Mouse (Mus musculus) Muller cell, postnatal 12 days (primary cell): ENCODE results near the gene Npc1l1.
"Not testable (repeated sequence)": the region's sequence is repeated elsewhere in the genome, so short reads cannot be mapped to it uniquely, and the experiment has no call there.

Experiments used
- DNase-seq: peaks from one replicate; pipeline ENCODE4 v3.0.0-alpha.2; 2015; ENCODE audit errors: inconsistent ontology term

Npc1l1 gene

GRCm38 (mm10) chr11:6230012-6230411 is at the start of gene Npc1l1:
Npc1l1 (minus strand) TSS chr11:6230143.
- no peak for DNase-seq

DNA sequence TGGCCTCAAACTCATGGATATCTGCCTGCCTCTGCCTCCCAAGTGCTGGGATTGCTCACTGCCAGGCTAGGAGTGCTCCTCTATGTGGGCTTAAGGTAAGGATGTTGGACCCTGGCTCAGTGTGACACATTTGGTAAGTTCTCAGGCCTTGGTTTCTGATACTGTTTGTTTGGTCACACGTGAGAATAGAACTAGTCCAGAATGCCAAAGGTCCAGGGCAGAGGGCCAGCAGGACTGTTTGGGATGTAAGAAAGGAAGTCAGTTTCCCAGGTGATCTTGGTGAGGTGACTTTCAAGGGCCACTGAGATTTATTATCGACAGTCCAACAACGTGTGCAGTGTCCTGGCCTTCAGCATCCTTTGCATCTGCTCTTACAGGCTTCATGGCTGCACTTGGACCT is 46.5 kb upstream of the Npc1l1 start:
- no peak for DNase-seq

DNA sequence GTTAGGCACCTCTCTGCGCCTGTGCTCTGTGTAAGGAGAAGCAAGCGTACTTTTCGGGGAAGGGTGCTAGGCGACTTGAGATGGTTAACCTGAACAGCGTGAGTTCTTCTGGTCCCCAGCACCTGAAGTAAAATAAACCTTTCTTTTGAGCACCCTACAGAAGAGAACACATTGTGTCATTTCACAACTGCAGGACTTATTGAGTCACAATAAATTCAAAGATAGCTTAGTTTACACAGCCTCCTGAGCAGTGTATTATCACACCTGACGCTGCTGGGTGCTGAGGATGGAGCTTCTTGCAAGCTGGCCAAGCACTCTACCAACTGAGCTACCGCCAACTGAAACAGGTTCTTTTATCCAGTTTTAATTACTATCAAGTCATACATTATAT is 45.1 kb upstream of the Npc1l1 start:
- DNase-seq, result no peak

DNA sequence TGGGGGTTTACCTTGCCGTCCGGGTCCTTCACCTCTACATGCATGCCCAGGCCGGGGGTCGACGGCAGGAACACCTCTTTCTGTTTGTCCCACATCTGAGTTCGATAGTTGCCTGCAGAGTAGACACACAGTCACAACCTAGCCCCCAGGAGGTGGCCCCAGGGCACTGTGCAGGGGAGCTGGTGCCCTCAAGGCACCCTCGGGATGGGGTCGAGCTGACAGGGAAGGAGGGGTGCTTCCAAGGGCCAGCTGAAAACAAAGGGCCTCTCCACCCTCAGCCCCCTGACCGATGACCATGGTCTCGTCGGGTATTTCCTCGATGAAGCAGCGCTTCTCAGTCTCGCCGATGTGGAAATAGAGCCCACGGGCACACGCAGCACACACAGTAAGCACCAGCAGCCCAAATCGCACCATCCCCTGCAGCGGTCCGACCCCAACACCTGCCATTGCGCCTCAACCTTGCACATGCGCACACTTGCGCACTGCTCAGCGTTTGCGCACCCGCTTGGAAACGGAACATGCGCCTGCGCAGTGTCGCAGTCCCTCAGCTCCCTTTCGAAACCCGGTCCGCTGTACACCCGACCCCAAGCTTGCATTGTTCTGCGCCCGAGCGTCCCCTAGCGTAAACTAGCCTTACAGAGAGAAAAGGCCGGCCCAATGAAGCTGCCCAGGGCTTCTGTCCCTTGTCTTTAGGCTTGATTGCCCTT is 44.6 kb upstream of the Npc1l1 start, which contains the start of gene Tmed4:
Gene Tmed4, minus strand, starts transcription at position 484 of the 707 bp plus-strand sequence.
- DNase-seq, result peak; percentile 94

DNA sequence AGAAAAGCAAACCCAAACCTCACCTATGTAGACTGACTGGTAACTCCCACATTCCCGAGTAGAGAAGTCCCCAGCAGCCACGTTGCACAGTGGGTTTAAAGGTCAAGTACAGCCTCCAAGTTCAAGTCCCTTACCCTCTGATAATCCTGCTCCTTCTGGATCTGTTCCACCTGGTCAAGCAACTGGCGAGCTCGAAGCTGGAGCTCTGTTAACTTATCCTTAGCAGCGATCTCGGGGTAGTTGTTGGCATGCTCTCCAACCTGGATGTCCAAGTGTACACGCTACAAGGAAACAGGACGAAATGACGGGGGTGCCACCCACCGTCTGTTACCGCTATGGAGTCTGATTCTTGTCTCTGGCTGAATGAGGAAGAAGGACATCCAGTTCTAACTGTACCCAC is 43.7 kb upstream of the Npc1l1 start:
- DNase-seq, result no peak

- peak; percentile 92 for DNase-seq
These were observed 37.6 kb upstream of the Npc1l1 start, which contains the start of gene Ddx56 for GRCm38 (mm10) chr11:6267320-6268254. Ddx56 (minus strand) TSS chr11:6267772.

DNA sequence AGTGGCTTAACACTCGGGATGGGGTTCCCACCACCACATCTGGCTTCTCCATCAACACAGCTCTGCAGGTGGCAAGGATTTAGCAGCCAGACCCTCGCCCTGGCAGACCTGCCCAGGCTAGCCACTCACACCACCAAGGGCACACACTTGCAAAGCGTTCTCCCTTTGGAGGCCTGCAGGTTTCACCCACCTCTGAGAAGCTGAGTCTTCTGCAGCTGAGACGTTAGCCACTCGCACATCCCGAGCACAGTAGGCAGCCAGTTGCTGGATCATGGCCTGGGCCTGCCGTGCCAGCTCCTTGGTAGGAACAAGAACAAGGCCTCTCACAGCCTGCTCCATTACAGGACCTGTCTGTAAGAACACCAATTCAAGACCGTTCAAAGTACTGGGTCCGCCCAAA is 36.7 kb upstream of the Npc1l1 start:
- no peak for DNase-seq

DNA sequence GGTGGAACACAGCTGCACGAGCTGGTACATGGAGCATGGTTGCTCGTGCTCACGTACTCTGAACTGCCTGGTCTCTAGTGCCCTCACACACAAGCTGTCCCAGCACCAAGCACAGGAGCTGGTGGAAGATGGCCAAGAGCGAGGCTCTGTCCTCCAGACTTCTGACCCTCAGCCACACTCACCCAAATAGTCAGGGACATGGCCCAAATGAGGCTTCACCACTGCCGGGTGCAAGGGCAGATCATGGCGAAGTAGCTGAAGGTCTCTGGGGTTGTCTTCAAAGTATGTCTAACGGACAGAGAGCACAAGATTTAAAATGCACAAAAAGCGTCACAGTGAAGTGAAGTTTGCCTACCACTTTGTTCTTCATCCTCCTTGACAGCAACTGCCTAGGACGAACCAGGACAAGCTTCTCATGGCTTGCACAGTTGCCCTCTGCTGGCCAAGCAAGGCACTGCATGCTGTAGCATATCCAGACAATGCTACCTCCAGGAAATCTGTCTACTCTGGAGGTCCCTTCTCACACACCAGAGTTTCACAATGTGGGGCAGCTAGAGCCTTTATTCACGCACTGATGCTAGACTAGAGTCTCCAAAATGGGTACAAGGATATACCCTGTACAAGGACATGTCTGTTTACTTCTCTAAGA is 31.6 kb upstream of the Npc1l1 start:
- DNase-seq, result peak; percentile 33

- DNase-seq, result no peak
These were observed 29.5 kb upstream of the Npc1l1 start for GRCm38 (mm10) chr11:6259413-6259812.

DNA sequence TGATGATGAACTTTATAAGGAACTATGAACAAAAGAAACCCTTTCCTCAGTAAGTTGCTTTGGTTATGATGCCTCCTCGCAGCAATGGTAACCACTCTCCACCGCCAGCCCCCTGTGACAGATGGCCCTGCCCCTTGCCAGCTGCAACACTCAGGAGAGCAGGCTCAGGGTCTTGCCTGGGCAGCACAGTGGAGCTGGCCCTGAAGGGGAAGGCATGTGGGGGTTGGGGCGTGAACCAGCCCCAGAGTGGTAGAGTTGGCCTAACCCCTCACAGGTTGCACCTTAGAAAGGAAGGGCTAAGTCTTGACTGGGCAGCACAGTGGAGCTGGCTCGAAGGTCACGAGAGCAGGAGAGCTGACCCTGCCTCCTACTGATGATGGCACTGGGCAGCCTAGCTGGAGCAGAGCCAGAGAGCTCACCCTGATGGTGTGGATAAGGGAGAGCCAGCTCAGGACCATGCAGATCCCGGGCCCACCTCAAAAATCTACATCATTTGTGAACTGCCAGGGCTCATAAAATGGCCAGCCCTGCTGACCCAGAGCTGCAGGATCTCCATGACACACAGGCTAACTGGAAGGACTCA is 26.6 kb upstream of the Npc1l1 start:
- no peak for DNase-seq

DNA sequence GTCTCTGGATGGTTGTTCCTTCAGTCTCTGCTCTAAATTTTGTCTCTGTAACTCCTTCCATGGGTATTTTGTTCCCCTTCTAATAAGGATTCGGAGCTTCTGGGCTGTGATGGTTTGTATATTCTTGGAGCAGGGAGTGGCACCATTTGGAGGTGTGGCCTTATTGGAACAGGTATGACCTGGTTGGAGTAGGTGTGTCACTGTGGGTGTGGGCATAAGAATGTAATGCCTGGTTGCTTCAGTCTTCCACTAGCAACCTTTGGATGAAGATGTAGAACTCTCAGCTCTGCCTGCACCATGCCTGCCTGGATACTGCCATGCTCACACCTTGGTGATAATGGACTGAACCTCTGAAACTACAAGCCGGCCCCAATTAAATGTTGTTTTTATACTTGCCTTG is 24.7 kb upstream of the Npc1l1 start:
- not testable (repeated sequence) for DNase-seq

- DNase-seq, result no peak
These were observed 22.9 kb upstream of the Npc1l1 start for GRCm38 (mm10) chr11:6252824-6253223.

- no peak for DNase-seq
These were observed 22.3 kb upstream of the Npc1l1 start for GRCm38 (mm10) chr11:6252248-6252647.

DNA sequence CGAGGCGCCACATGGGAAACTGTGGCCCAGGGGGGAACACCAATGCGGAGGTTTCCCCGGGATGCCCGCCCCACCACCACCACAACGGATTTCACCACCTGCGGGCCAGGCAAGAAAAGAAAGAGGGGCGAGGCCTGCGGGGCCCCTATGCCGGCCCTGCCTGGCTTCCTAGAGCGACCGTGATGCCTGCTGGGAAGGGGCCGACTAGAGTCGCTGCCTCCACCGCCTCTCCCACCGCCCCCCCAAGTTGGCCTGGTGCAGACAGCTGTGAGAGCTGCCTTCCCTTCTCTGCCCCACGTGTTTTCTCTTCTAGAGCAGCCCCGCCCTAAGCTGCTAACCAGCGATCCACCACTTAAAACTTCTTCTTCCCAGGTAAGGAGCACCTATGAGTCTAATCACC is 14.8 kb upstream of the Npc1l1 start:
- DNase-seq, result no peak

GRCm38 (mm10) chr11:6233025-6233424 is 3.1 kb upstream of the Npc1l1 start:
- no peak for DNase-seq

GRCm38 (mm10) chr11:6224541-6225229 is 5.3 kb downstream of the Npc1l1 start:
- no peak for DNase-seq

DNA sequence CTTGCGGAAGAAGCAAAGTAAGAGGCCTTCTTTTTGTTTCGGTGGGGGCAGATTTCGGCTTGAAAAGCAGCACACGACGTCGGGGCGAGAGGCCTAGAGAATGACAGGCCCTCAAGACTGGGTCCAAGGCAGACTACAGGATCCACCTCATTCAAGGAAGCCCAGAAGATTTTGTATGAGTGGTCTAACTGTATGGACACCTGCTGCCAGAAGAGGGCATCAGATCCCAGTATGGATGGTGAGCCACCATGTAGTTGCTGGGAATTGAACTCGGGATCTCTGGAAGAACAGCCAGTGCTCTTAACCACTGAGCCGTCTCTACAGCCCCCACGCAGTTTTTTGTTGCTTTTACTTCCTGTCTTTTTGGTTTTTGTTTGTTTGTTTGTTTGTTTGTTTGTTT is 7.8 kb downstream of the Npc1l1 start:
- DNase-seq, result no peak

GRCm38 (mm10) chr11:6219967-6220366 is 10.0 kb downstream of the Npc1l1 start:
- peak; percentile 38 for DNase-seq

DNA sequence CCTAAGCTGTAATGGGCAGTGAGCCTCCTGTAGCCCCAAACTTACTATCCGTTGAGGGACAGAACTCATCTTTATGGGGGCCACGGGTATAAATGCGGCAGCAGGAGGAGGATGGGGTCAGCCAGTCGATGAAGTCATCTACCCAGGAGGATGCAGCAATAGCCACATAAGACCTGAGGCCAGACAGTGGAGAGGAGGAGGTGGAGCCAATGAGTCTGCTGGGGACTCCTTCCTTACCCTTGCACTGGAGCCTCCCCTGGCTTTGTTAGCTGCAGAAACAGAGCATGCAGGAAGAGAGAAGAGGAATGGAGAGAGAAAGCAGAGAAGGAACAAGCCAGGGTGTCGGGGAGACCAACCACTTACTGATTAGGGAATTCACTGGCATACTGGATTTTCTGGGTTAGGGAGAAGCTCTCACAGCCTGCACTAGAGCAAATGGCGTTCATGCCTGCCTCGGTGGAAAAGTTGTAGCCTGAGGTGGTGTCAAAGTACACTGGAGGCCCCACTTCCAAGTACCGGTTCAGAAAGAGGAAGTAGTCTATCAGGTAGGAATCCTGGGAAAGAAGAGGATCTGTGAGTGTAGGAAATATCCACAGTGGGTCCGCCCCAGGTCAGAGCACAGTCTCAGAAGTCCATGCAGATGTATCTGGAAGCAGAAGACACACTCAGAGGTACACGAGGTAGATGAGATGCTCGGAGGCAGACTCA is 11.6 kb downstream of the Npc1l1 start:
- DNase-seq, result no peak

DNA sequence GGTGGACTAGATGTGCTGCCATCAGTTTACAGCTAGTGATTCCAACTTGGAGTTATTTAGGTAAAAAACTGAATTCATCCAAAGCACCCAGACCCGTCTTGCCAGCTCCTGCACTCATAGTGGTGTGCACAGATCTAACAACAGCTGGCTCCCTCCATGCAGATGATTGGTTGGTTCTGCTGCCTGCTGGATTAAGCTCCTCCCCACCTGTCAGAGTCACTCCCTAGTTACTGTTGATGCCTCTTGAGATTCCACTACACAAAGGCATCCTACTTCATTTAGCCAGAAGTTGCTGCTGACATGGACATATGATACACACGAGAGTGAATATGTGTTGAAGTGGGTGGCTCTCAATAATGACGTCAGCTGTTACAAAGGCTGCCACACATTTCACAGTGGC is 13.1 kb downstream of the Npc1l1 start:
- DNase-seq, result no peak

- DNase-seq, result no peak
These were observed 21.8 kb downstream of the Npc1l1 start for GRCm38 (mm10) chr11:6208158-6208557.
